Mouse (Mus musculus): ENCODE data around the gene Fat3.

DNA sequence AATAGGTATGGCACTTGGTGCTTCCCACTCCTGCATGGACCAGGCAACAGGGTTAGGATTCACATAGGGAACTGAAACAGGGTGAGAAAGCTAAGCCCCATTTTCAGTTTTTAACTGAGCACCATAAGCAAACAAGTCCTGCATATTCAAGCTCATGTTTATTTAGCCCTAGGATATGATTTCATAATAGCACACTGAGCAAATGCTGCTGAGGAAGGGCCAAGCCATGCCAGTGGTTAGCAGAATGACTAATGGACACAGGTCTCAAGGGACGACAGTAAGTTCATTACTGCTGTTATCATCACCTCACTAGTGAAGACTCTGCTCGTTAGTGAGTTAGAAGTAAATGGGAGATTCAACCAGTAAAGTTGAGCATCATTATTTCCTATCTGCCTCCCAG is 333.0 kb downstream of the Fat3 start:
- TF ChIP-seq CTCF (IDR thresholded peaks at IDR 0.05; ENCODE audit: low read depth) (no peak), EP300 (optimal IDR thresholded peaks at IDR 0.05) (no peak)
